Mouse (Mus musculus) heart, embryonic 11.5 days (tissue): Measurements from ENCODE around the gene Kcnn3. TPM values are rescaled to one million over a fixed set of nuclear protein-coding genes. Genes with fewer than 3 reads are reported as not detected.

Experiments
- ATAC-seq: fragments of 200-750 bp; cut with Nextera tagmentation; replicated peaks from 2 replicates; pipeline ENCODE4 v1.8.0; 2017; ENCODE audit warnings: moderate library complexity; ENCODE audit not compliant: insufficient number of reproducible peaks, low FRiP score, low TSS enrichment
- H3K27ac ChIP-seq: fragments of 300-500 bp; sonication (generic); 2 replicates; pipeline ENCODE4 v1.5.1; 2014; ENCODE audit warnings: mild to moderate bottlenecking, low read depth, low read length
- H3K27me3 ChIP-seq: fragments of 300-500 bp; sonication (generic); 2 replicates; pipeline ENCODE4 v1.6.1; 2014; ENCODE audit warnings: mild to moderate bottlenecking, low read length, mixed read lengths; ENCODE audit not compliant: control insufficient read depth, insufficient read depth
- H3K36me3 ChIP-seq: fragments of 300-500 bp; sonication (generic); 2 replicates; pipeline ENCODE4 v1.6.1; 2014; ENCODE audit warnings: mild to moderate bottlenecking, low read length, moderate library complexity, mixed read lengths; ENCODE audit not compliant: control insufficient read depth, insufficient read depth
- H3K4me1 ChIP-seq: fragments of 300-500 bp; sonication (generic); 2 replicates; pipeline ENCODE4 v1.6.1; 2014; ENCODE audit warnings: low read length; ENCODE audit not compliant: control insufficient read depth, insufficient read depth
- H3K4me2 ChIP-seq: fragments of 300-500 bp; sonication (generic); 2 replicates; pipeline ENCODE4 v1.6.1; 2014; ENCODE audit warnings: mild to moderate bottlenecking, moderate library complexity
- H3K4me3 ChIP-seq: fragments of 300-500 bp; sonication (generic); 2 replicates; pipeline ENCODE4 v1.5.1; 2014; ENCODE audit warnings: low read depth, low read length
- H3K9ac ChIP-seq: fragments of 300-500 bp; sonication (generic); 2 replicates; pipeline ENCODE4 v1.6.1; 2014; ENCODE audit warnings: mild to moderate bottlenecking, low read depth, low read length, moderate library complexity
- H3K9me3 ChIP-seq: fragments of 300-500 bp; sonication (generic); replicated peaks from 2 replicates; pipeline ENCODE4 v1.6.1; 2016; ENCODE audit warnings: low read length; ENCODE audit not compliant: control insufficient read depth
- WGBS: fragments of 180-500 bp; shearing (Covaris S2); extraction: QIAGEN DNeasy Blood & Tissue Kit; methylation state at CpG from one replicate; pipeline ENCODE4 v1.1.7; 2014; ENCODE audit not compliant: insufficient replicate concordance; 5-methylcytosine and 5-hydroxymethylcytosine counted together
- polyA plus RNA-seq: library from polyadenylated mRNA; unstranded; fragments of >200 nt; fragmentation: Nextera tagmentation; extraction: Ambion mirVana; gene quantifications from 2 replicates; pipeline ENCODE4 v1.2.1, GENCODE M21; 2014

Kcnn3 gene
- polyA plus RNA-seq, 1 experiment from 2014 or later, result 0.99 TPM

DNA sequence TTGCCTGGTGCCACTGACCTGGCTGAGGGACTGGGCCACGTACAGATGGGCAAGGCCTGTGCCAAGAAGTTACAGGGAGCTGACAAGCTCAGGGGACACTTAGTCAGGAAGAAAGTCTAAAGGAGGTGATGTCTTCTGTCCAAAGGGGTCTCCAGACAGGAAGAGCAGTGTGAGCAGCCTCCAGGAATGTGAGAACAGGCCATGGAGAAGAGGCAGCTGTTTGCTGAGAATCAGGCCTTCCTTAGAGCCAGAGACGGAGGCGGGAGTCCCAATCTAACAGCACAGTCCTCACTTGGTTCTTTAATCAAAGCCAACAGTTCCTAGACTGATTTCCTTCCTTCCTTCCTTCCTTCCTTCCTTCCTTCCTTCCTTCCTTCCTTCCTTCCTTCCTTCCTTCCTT lies 109.8 kb downstream of the Kcnn3 start:
- WGBS, result 65% methylated on average over 3 of the region's 3 CpGs

DNA sequence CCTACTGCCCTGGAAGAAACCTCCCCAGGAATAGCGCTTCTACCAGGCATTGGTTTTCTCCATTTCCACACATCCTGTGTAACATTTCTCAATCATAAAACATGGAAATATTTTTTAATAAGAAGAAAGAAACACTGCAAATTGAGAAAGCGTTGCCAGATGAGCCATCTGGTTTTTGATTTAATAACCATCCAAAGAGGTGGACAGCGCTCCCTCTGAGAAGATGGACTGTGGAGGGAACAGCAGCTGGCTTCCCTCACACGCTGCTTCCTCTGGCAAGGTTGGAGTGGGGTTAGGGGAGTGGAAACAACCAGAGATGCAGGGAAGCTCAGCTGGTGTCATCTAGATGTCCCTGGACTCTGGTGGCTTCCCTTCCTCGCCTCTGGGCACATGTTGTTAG lies 111.8 kb downstream of the Kcnn3 start:
- H3K9me3 ChIP-seq, result no peaks in the 10 kb centered on the region
- no peak overlapping the region for H3K4me3 ChIP-seq
- 79% methylated on average over 5 of the region's 5 CpGs for WGBS
- 0 out of 2 replicates have a peak, but pooled peaks cover 2% of the 10 kb centered on the region for H3K4me1 ChIP-seq
- H3K27ac ChIP-seq, result no peak overlapping the region
- ATAC-seq, result no peak
- no peak overlapping the region for H3K4me2 ChIP-seq
- no peak overlapping the region for H3K9ac ChIP-seq
- H3K27me3 ChIP-seq, result no peaks in the 10 kb centered on the region
- no peaks in the 10 kb centered on the region for H3K36me3 ChIP-seq

More for the DNA sequence above, 109.8 kb downstream of the Kcnn3 start:
- Histone ChIP-seq H3K27ac (no peak overlapping the region), H3K4me2 (no peak overlapping the region), H3K9me3 (no peaks in the 10 kb centered on the region), H3K36me3 (no peaks in the 10 kb centered on the region), H3K4me1 (0 out of 2 replicates have a peak, but pooled peaks cover 2% of the 10 kb centered on the region), H3K4me3 (no peak overlapping the region), H3K9ac (no peak overlapping the region), H3K27me3 (no peaks in the 10 kb centered on the region)
- no peak for ATAC-seq

DNA sequence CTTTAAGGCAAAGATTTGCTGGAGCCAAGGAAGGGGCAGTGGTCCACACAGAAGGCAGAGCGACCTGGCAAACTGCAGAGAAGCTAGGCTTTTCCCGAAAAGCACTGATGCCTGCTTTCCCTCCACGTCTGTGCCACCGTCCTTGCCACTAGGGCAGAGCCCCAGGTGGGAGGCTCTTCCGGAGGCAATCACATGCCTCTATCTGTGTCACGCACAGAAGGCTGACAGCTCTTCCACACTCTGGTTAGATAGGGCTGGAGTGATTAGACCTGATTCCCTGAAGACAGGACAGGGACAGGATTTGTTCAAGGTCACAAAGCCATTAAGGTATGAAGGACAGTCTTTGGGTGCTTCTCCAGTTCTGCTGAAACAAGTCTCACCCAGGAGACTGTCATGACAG lies 113.6 kb downstream of the Kcnn3 start:
- 54% methylated on average over 6 of the region's 6 CpGs for WGBS
- no peak for ATAC-seq
- Histone ChIP-seq H3K9ac (no peak overlapping the region), H3K27ac (no peak overlapping the region), H3K27me3 (no peaks in the 10 kb centered on the region), H3K36me3 (no peaks in the 10 kb centered on the region), H3K4me3 (no peak overlapping the region), H3K9me3 (no peaks in the 10 kb centered on the region), H3K4me2 (no peak overlapping the region), H3K4me1 (0 out of 2 replicates have a peak, but pooled peaks cover 2% of the 10 kb centered on the region)

DNA sequence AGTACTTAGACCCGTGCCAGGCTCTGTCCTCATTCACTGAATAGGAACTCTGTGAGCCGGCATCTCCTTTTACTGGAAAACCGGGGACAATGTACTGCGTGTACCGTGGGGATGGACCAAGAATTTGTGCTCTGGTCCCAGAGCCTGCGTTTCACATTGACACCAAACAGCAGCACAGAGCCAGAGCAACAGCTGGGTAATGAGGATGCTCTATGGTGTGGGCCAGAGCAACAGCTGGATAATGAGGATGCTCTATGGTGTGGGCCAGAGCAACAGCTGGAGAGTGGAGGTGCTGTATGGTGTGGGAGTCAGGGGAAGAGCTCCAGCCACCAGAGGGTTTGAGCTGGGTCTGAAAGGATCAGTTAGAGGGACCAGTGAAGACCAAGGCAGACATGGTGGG lies 114.0 kb downstream of the Kcnn3 start:
- Histone ChIP-seq H3K27ac (no peak overlapping the region), H3K9me3 (no peaks in the 10 kb centered on the region), H3K27me3 (no peaks in the 10 kb centered on the region), H3K4me3 (no peak overlapping the region), H3K36me3 (no peaks in the 10 kb centered on the region), H3K4me1 (0 out of 2 replicates have a peak, but pooled peaks cover 2% of the 10 kb centered on the region), H3K4me2 (no peak overlapping the region), H3K9ac (no peak overlapping the region)
- no peak for ATAC-seq
- 81% methylated on average over 6 of the region's 6 CpGs for WGBS

DNA sequence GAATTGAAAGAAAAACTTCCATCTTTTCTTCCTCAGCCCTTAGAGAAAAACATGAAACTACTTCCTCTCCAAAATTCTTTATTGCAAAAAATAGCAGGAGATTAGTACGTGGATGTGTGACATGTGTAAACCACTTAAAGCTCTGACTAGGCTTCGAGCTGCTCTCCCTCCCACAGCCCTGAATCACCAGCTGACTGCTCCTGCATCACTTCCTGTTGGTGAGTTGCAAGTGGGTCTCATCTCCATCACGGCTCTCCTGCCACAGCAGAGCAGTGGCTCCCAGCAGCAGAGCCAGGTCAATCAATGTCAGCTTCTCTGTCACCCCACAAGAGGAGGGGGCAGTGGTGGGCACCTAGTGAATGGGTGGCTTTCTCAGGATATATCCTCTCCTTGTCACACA lies 120.8 kb downstream of the Kcnn3 start:
- 38% methylated on average over 3 of the region's 3 CpGs for WGBS
- Histone ChIP-seq H3K9ac (no peak overlapping the region), H3K27ac (no peak overlapping the region), H3K36me3 (no peaks in the 10 kb centered on the region), H3K4me1 (peaks cover 5% of the 10 kb centered on the region), H3K4me3 (no peak overlapping the region), H3K9me3 (no peaks in the 10 kb centered on the region), H3K27me3 (no peaks in the 10 kb centered on the region), H3K4me2 (no peak overlapping the region)
- no peak for ATAC-seq

DNA sequence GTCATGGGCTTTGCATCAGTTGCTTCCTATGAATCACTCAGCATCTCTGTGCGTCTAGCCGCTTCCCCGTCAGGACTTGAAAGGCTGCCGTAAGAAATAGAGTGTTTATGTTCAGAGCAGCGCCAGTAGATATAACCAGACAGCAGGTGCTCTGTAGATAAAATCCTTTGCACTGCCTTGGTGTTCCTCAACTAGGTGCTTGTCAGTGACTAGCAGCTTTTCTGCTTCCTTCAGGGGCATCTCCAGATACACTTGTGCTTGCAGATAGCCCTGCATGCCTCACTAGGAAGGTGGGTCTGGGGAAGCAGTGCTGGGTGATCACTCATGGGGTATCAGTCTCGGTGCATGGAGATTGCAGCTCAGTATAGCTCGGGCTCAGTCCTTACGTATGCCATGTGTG lies 123.4 kb downstream of the Kcnn3 start:
- Histone ChIP-seq H3K9ac (no peak overlapping the region), H3K36me3 (no peaks in the 10 kb centered on the region), H3K27ac (no peak overlapping the region), H3K9me3 (no peaks in the 10 kb centered on the region), H3K4me2 (no peak overlapping the region), H3K4me3 (no peak overlapping the region), H3K27me3 (no peaks in the 10 kb centered on the region), H3K4me1 (peaks cover 24% of the 10 kb centered on the region)
- 36% methylated on average over 8 of the region's 8 CpGs for WGBS
- ATAC-seq, result no peak

DNA sequence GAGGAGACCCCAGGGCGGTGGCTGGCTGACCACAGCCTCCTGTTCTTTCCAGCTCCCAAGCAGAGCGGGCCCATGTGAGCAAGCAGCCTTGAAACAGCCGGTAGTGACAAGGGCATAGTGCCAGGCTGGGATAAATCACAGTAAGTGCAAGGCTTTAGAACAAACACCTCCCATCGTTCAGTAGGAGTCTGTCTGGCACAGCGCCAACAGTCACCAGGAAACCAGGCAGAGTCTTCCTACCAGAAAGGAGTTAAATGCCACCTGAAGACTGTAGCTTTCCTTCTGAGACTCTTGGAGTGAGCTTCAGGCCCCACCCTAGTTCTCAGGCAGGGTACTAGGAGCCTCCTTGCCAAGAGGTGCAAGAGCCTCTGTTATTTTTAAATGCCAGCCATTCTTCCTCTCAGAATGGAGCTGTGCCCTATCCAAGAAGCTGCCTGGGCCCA lies 126.9 kb downstream of the Kcnn3 start:
- Histone ChIP-seq H3K4me3 (no peak overlapping the region), H3K27ac (peak overlapping the region; percentile 81), H3K4me1 (peaks cover 30% of the 10 kb centered on the region), H3K9me3 (no peaks in the 10 kb centered on the region), H3K36me3 (no peaks in the 10 kb centered on the region), H3K27me3 (no peaks in the 10 kb centered on the region), H3K4me2 (no peak overlapping the region), H3K9ac (no peak overlapping the region)
- ATAC-seq, result no peak
- WGBS, result 43% methylated on average over 5 of the region's 5 CpGs

DNA sequence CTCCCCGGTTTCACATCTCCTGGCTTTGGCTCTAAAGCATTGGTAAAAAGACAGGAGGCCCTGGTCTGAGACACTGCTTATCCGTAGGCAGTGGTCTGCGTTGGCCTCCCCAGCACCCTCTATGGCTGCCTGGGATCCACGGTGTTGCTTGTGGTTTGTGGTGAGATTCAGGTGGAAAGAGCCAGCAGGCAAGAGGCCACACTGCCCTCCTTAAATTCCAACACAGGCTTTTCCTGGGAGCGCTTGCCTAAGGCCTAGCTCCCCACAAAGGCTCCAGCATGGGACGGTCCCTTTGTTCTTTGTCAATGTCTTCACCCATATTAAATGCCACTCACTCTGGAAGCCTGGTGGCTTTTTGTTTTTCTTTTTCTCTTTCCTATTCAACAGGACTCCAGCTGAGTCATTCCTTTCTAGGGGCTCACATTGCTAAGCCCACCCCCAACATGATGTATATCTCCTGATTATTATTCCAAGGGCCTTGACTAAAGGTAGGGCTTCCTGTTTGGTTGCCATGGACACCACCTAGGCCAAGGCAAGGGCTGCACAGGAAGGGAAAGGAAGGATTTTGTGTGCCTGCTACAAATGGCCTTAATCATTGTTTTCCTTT lies 127.4 kb downstream of the Kcnn3 start:
- peaks cover 30% of the 10 kb centered on the region for H3K4me1 ChIP-seq
- ATAC-seq, result no peak
- H3K4me3 ChIP-seq, result no peak overlapping the region
- 62% methylated on average over 6 of the region's 6 CpGs for WGBS
- H3K9me3 ChIP-seq, result no peaks in the 10 kb centered on the region
- no peak overlapping the region for H3K4me2 ChIP-seq
- peak overlapping the region; percentile 81 for H3K27ac ChIP-seq
- no peaks in the 10 kb centered on the region for H3K27me3 ChIP-seq
- no peak overlapping the region for H3K9ac ChIP-seq
- H3K36me3 ChIP-seq, result no peaks in the 10 kb centered on the region

DNA sequence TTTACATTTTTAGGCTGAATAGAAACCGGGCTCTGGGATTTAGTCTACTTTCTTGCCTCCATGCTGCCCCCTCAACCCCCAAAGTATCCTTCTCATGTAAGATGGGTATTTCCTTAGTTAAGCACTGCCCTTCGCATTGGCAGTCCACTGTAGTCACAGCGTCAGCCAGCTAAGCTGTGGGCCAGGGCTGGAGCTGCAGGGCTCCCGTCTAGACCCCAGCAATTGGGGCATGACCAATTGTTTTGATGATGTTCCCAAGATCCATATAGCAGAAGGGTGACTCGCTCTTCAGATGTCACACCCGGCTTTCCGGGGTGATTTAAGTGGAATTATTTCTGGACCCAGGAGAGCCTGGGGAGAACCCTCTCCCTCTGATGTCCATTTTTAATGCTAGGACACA lies 129.9 kb downstream of the Kcnn3 start:
- no peak overlapping the region for H3K27ac ChIP-seq
- WGBS, result 87% methylated on average over 7 of the region's 7 CpGs
- H3K9me3 ChIP-seq, result no peaks in the 10 kb centered on the region
- H3K9ac ChIP-seq, result no peak overlapping the region
- H3K36me3 ChIP-seq, result no peaks in the 10 kb centered on the region
- H3K4me2 ChIP-seq, result no peak overlapping the region
- H3K27me3 ChIP-seq, result no peaks in the 10 kb centered on the region
- ATAC-seq, result no peak
- H3K4me1 ChIP-seq, result peaks cover 27% of the 10 kb centered on the region
- no peak overlapping the region for H3K4me3 ChIP-seq
